Mouse (Mus musculus): ENCODE measurements around the gene Slc16a3.

DNA sequence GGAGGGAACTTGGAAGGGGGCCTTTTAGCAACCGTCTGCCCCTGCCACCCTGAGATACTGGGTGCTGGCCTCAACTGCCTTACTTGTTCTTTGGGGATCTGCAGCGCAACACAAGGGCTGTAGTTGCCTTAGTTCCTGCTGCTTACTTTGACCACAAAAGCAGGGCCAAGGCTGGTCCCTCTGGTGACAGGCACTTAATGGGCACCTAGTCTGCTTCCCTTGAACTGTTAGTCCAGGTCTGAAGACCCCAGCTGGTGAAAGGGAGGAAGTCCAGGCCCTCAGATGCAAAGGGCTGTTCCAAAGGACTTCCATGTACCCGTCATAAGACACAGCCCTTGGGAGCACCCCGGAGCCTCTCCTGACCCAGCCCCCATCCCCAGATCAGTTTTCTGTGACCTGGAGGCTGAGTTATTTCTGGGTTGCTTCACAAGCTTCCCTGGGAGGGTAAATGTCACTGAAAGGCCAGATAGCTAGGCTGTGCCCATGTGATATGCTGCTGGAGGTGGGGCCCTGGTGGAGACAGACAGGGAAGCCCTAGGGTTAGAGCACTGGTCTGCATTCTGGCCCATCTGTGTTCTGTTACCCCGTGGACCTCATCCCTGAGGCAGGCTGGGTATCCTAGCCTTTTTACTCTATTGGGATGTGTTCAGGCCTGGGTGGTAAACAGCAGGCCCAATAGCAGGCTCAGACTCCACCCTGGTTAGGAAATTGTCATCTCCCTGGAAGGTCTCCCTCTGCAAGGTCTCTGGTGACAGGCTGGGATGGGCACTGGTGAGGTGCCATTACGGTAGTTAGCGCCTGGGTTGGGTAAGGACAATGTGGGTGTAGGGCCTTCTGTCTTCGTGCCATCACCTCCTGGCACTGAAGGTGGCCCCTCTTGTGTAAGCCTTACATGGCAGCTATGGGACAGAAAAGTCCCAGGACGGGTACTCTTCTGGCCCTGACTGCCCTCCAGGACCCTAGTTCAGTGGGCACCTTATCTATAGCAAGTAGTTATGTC, 3.8 kb downstream of the Slc16a3 start:
- TF ChIP-seq CTCF (IDR thresholded peaks at IDR 0.05; ENCODE audit: borderline replicate concordance, extremely low read depth, insufficient read depth, insufficient read length) (no peak), POLR2A (IDR thresholded peaks at IDR 0.05; ENCODE audit: borderline replicate concordance, extremely low read depth, insufficient read depth, insufficient read length, poor library complexity, severe bottlenecking) (no peak)
